Mouse (Mus musculus): ENCODE measurements around the gene Pik3ap1. TPM values are rescaled to one million over a fixed set of nuclear protein-coding genes. Genes with fewer than 3 reads are reported as not detected.

The Pik3ap1 gene
- polyA plus RNA-seq, 1 experiment from 2014 or later, result 2.0 TPM

- Histone ChIP-seq H3K4me1 (ENCODE audit: control insufficient read depth, insufficient read depth, low read length) (no peaks in the 10 kb centered on the region), H3K4me2 (ENCODE audit: low read depth) (no peak overlapping the region), H3K36me3 (ENCODE audit: control insufficient read depth, insufficient read depth, low read length) (no peaks in the 10 kb centered on the region), H3K27me3 (ENCODE audit: control insufficient read depth, insufficient read depth, low read length) (no peaks in the 10 kb centered on the region), H3K9me3 (ENCODE audit: control insufficient read depth, low read length) (no peaks in the 10 kb centered on the region; the same call in 1 of the 2 replicates), H3K4me3 (ENCODE audit: low read depth, low read length) (no peak overlapping the region), H3K27ac (ENCODE audit: low read depth, low read length) (no peak overlapping the region), H3K9ac (ENCODE audit: low read length) (no peak overlapping the region)
- WGBS, result 85% methylated on average over 21 of the region's 21 CpGs
- DNase-seq (ENCODE audit: low spot score) (no peak), ATAC-seq (ENCODE audit: insufficient read depth, low FRiP score, low TSS enrichment) (no peak)
Observed at GRCm38 (mm10) chr19:41375791-41376190, 9.1 kb downstream of the Pik3ap1 start.

- Histone ChIP-seq H3K4me2 (ENCODE audit: low read depth) (no peak overlapping the region), H3K4me1 (ENCODE audit: control insufficient read depth, insufficient read depth, low read length) (no peaks in the 10 kb centered on the region), H3K9ac (ENCODE audit: low read length) (no peak overlapping the region), H3K4me3 (ENCODE audit: low read depth, low read length) (no peak overlapping the region), H3K27me3 (ENCODE audit: control insufficient read depth, insufficient read depth, low read length) (no peaks in the 10 kb centered on the region), H3K27ac (ENCODE audit: low read depth, low read length) (no peak overlapping the region), H3K36me3 (ENCODE audit: control insufficient read depth, insufficient read depth, low read length) (no peaks in the 10 kb centered on the region), H3K9me3 (ENCODE audit: control insufficient read depth, low read length) (no peaks in the 10 kb centered on the region; the same call in 1 of the 2 replicates)
- DNase-seq (ENCODE audit: low spot score) (no peak), ATAC-seq (ENCODE audit: insufficient read depth, low FRiP score, low TSS enrichment) (no peak)
- WGBS, result 96% methylated on average over 1 of the region's 1 CpGs
Observed at GRCm38 (mm10) chr19:41375096-41375495, 9.8 kb downstream of the Pik3ap1 start.

- ATAC-seq (ENCODE audit: insufficient read depth, low FRiP score, low TSS enrichment), result no peak
Observed at GRCm38 (mm10) chr19:41374658-41375057, 10.2 kb downstream of the Pik3ap1 start.

GRCm38 (mm10) chr19:41372322-41372721 is 12.6 kb downstream of the Pik3ap1 start:
- Histone ChIP-seq H3K4me3 (ENCODE audit: low read depth, low read length) (no peak overlapping the region), H3K27ac (ENCODE audit: low read depth, low read length) (no peak overlapping the region), H3K9ac (ENCODE audit: low read length) (no peak overlapping the region), H3K4me2 (ENCODE audit: low read depth) (no peak overlapping the region), H3K36me3 (ENCODE audit: control insufficient read depth, insufficient read depth, low read length) (no peaks in the 10 kb centered on the region), H3K9me3 (ENCODE audit: control insufficient read depth, low read length) (no peaks in the 10 kb centered on the region; the same call in 1 of the 2 replicates), H3K27me3 (ENCODE audit: control insufficient read depth, insufficient read depth, low read length) (no peaks in the 10 kb centered on the region), H3K4me1 (ENCODE audit: control insufficient read depth, insufficient read depth, low read length) (no peaks in the 10 kb centered on the region)
- DNase-seq (ENCODE audit: low spot score) (no peak), ATAC-seq (ENCODE audit: insufficient read depth, low FRiP score, low TSS enrichment) (no peak)
- WGBS, result 91% methylated on average over 4 of the region's 4 CpGs

More at GRCm38 (mm10) chr19:41374658-41375057, 10.2 kb downstream of the Pik3ap1 start:
- no peak for DNase-seq (ENCODE audit: low spot score)
- no peak overlapping the region for H3K27ac ChIP-seq (ENCODE audit: low read depth, low read length)
- no peaks in the 10 kb centered on the region for H3K4me1 ChIP-seq (ENCODE audit: control insufficient read depth, insufficient read depth, low read length)
- H3K9ac ChIP-seq (ENCODE audit: low read length), result no peak overlapping the region
- no peaks in the 10 kb centered on the region for H3K27me3 ChIP-seq (ENCODE audit: control insufficient read depth, insufficient read depth, low read length)
- no peaks in the 10 kb centered on the region for H3K36me3 ChIP-seq (ENCODE audit: control insufficient read depth, insufficient read depth, low read length)
- 92% methylated on average over 5 of the region's 5 CpGs for WGBS
- no peak overlapping the region for H3K4me2 ChIP-seq (ENCODE audit: low read depth)
- no peak overlapping the region for H3K4me3 ChIP-seq (ENCODE audit: low read depth, low read length)
- no peaks in the 10 kb centered on the region; the same call in 1 of the 2 replicates for H3K9me3 ChIP-seq (ENCODE audit: control insufficient read depth, low read length)

GRCm38 (mm10) chr19:41371373-41371772 is 13.5 kb downstream of the Pik3ap1 start:
- no peak overlapping the region for H3K4me3 ChIP-seq (ENCODE audit: low read depth, low read length)
- WGBS, result 74% methylated on average over 4 of the region's 4 CpGs
- no peak overlapping the region for H3K4me2 ChIP-seq (ENCODE audit: low read depth)
- DNase-seq (ENCODE audit: low spot score) (no peak), ATAC-seq (ENCODE audit: insufficient read depth, low FRiP score, low TSS enrichment) (no peak)
- no peaks in the 10 kb centered on the region for H3K4me1 ChIP-seq (ENCODE audit: control insufficient read depth, insufficient read depth, low read length)
- no peak overlapping the region for H3K9ac ChIP-seq (ENCODE audit: low read length)
- H3K36me3 ChIP-seq (ENCODE audit: control insufficient read depth, insufficient read depth, low read length), result no peaks in the 10 kb centered on the region
- no peaks in the 10 kb centered on the region for H3K27me3 ChIP-seq (ENCODE audit: control insufficient read depth, insufficient read depth, low read length)
- H3K9me3 ChIP-seq (ENCODE audit: control insufficient read depth, low read length), result no peaks in the 10 kb centered on the region; the same call in 1 of the 2 replicates
- no peak overlapping the region for H3K27ac ChIP-seq (ENCODE audit: low read depth, low read length)

- no peak overlapping the region for H3K4me2 ChIP-seq (ENCODE audit: low read depth)
- no peak overlapping the region for H3K9ac ChIP-seq (ENCODE audit: low read length)
- WGBS, result 88% methylated on average over 11 of the region's 11 CpGs
- H3K4me3 ChIP-seq (ENCODE audit: low read depth, low read length), result no peak overlapping the region
- no peak overlapping the region for H3K27ac ChIP-seq (ENCODE audit: low read depth, low read length)
- no peak for ATAC-seq (ENCODE audit: insufficient read depth, low FRiP score, low TSS enrichment)
- no peaks in the 10 kb centered on the region for H3K36me3 ChIP-seq (ENCODE audit: control insufficient read depth, insufficient read depth, low read length)
- no peaks in the 10 kb centered on the region for H3K4me1 ChIP-seq (ENCODE audit: control insufficient read depth, insufficient read depth, low read length)
- H3K9me3 ChIP-seq (ENCODE audit: control insufficient read depth, low read length), result no peaks in the 10 kb centered on the region; the same call in 1 of the 2 replicates
- no peaks in the 10 kb centered on the region for H3K27me3 ChIP-seq (ENCODE audit: control insufficient read depth, insufficient read depth, low read length)
- no peak for DNase-seq (ENCODE audit: low spot score)
Observed at GRCm38 (mm10) chr19:41369557-41370460, 15.1 kb downstream of the Pik3ap1 start.

- WGBS, result 88% methylated on average over 9 of the region's 9 CpGs
- no peak for DNase-seq (ENCODE audit: low spot score)
- Histone ChIP-seq H3K4me3 (ENCODE audit: low read depth, low read length) (no peak overlapping the region), H3K27me3 (ENCODE audit: control insufficient read depth, insufficient read depth, low read length) (no peaks in the 10 kb centered on the region), H3K9me3 (ENCODE audit: control insufficient read depth, low read length) (no peaks in the 10 kb centered on the region), H3K36me3 (ENCODE audit: control insufficient read depth, insufficient read depth, low read length) (no peaks in the 10 kb centered on the region), H3K27ac (ENCODE audit: low read depth, low read length) (no peak overlapping the region), H3K4me1 (ENCODE audit: control insufficient read depth, insufficient read depth, low read length) (no peaks in the 10 kb centered on the region), H3K4me2 (ENCODE audit: low read depth) (no peak overlapping the region), H3K9ac (ENCODE audit: low read length) (no peak overlapping the region)
- ATAC-seq (ENCODE audit: insufficient read depth, low FRiP score, low TSS enrichment), result no peak
Observed at GRCm38 (mm10) chr19:41366854-41367517, 17.9 kb downstream of the Pik3ap1 start.

GRCm38 (mm10) chr19:41366192-41366853 is 18.6 kb downstream of the Pik3ap1 start:
- Histone ChIP-seq H3K9ac (ENCODE audit: low read length) (no peak overlapping the region), H3K27ac (ENCODE audit: low read depth, low read length) (no peak overlapping the region), H3K36me3 (ENCODE audit: control insufficient read depth, insufficient read depth, low read length) (no peaks in the 10 kb centered on the region), H3K27me3 (ENCODE audit: control insufficient read depth, insufficient read depth, low read length) (no peaks in the 10 kb centered on the region), H3K4me2 (ENCODE audit: low read depth) (no peak overlapping the region), H3K4me1 (ENCODE audit: control insufficient read depth, insufficient read depth, low read length) (no peaks in the 10 kb centered on the region), H3K4me3 (ENCODE audit: low read depth, low read length) (no peak overlapping the region), H3K9me3 (ENCODE audit: control insufficient read depth, low read length) (no peaks in the 10 kb centered on the region)
- DNase-seq (ENCODE audit: low spot score) (no peak), ATAC-seq (ENCODE audit: insufficient read depth, low FRiP score, low TSS enrichment) (no peak)
- 87% methylated on average over 16 of the region's 16 CpGs for WGBS
